Mouse (Mus musculus) thymus, postnatal 4 days (tissue): Measurements from ENCODE around the gene Zfand5.

Experiments
- DNase-seq: peaks from one replicate; pipeline ENCODE4 v3.0.0; 2021

The Zfand5 gene

GRCm38 (mm10) chr19:21330305-21331115, 58.4 kb downstream of the Zfand5 start:
- DNase-seq, result no peak

- DNase-seq, result no peak
These were observed 59.6 kb downstream of the Zfand5 start for GRCm38 (mm10) chr19:21331621-21332155.
